Mouse (Mus musculus) frontal cortex, postnatal 25 days (tissue): ENCODE results near the gene Emc7.

ENCODE experiments used
- DNase-seq, 2 experiments: peaks; one replicate each; pipeline ENCODE4 v3.0.0; 2022; ENCODE audit warnings: low spot score in 2 of 2

Emc7 gene

GRCm38 (mm10) chr2:112476554-112476953 lies 21.8 kb downstream of the Emc7 start:
- no peak for DNase-seq

- no peak for DNase-seq
Observed at GRCm38 (mm10) chr2:112480669-112481068, 25.9 kb downstream of the Emc7 start, which contains the start of gene Chrm5. Gene Chrm5, minus strand, starts transcription at chr2:112480769.

GRCm38 (mm10) chr2:112481564-112481963 lies 26.8 kb downstream of the Emc7 start:
- no peak for DNase-seq

GRCm38 (mm10) chr2:112482533-112483333 lies 27.9 kb downstream of the Emc7 start:
- no peak for DNase-seq

GRCm38 (mm10) chr2:112483334-112483651 lies 28.5 kb downstream of the Emc7 start:
- no peak for DNase-seq

- no peak for DNase-seq
Observed at GRCm38 (mm10) chr2:112484886-112485285, 30.1 kb downstream of the Emc7 start.

GRCm38 (mm10) chr2:112490483-112491196 lies 35.8 kb downstream of the Emc7 start:
- DNase-seq = no peak

GRCm38 (mm10) chr2:112491629-112492028 lies 36.8 kb downstream of the Emc7 start:
- no peak for DNase-seq

GRCm38 (mm10) chr2:112492431-112492855 lies 37.6 kb downstream of the Emc7 start:
- DNase-seq = no peak

GRCm38 (mm10) chr2:112492856-112493538 lies 38.2 kb downstream of the Emc7 start, which contains the start of gene Aven:
Gene Aven, plus strand, starts transcription at chr2:112492964.
- DNase-seq = peak; percentile 64 to 67

- no peak for DNase-seq
Observed at GRCm38 (mm10) chr2:112493539-112494260, 38.9 kb downstream of the Emc7 start.

GRCm38 (mm10) chr2:112497851-112498250 lies 43.1 kb downstream of the Emc7 start:
- DNase-seq = no peak

- peak; percentile 55 to 57 for DNase-seq
Observed at GRCm38 (mm10) chr2:112501209-112501608, 46.4 kb downstream of the Emc7 start.

- no peak for DNase-seq
Observed at GRCm38 (mm10) chr2:112503978-112504377, 49.2 kb downstream of the Emc7 start.

- DNase-seq = no peak
Observed at GRCm38 (mm10) chr2:112506841-112507435, 52.1 kb downstream of the Emc7 start.

- DNase-seq = no peak
Observed at GRCm38 (mm10) chr2:112507444-112507843, 52.6 kb downstream of the Emc7 start.

- no peak for DNase-seq
Observed at GRCm38 (mm10) chr2:112510140-112510539, 55.3 kb downstream of the Emc7 start.

- DNase-seq = no peak
Observed at GRCm38 (mm10) chr2:112513036-112513435, 58.2 kb downstream of the Emc7 start.

- no peak for DNase-seq
Observed at GRCm38 (mm10) chr2:112516728-112517127, 61.9 kb downstream of the Emc7 start.

GRCm38 (mm10) chr2:112517218-112517617 lies 62.4 kb downstream of the Emc7 start:
- no peak for DNase-seq

GRCm38 (mm10) chr2:112518541-112518940 lies 63.7 kb downstream of the Emc7 start:
- DNase-seq = no peak
